Mouse (Mus musculus) heart, postnatal 14 days (tissue): ENCODE measurements around the gene Trmt61a. TPM values are rescaled to one million over a fixed set of nuclear protein-coding genes. Genes with fewer than 3 reads are reported as not detected.

Experiments
- DNase-seq, 2 experiments: peaks; one replicate each; pipeline ENCODE4 v3.0.0; 2021 to 2022
- intact Hi-C: fragments of 180-260 bp; cut with DNase I; formaldehyde crosslinking; loops from one replicate; pipeline ENCODE4 v1.15.1; 2025
- total RNA-seq, 2 experiments: library from RNA; stranded (reverse); gene quantifications; 2 replicates each; pipeline ENCODE4 v1.2.3; 2021

Gene Trmt61a
- total RNA-seq, 2 experiments from 2014 or later, result 3.3 to 4.7 TPM

DNA sequence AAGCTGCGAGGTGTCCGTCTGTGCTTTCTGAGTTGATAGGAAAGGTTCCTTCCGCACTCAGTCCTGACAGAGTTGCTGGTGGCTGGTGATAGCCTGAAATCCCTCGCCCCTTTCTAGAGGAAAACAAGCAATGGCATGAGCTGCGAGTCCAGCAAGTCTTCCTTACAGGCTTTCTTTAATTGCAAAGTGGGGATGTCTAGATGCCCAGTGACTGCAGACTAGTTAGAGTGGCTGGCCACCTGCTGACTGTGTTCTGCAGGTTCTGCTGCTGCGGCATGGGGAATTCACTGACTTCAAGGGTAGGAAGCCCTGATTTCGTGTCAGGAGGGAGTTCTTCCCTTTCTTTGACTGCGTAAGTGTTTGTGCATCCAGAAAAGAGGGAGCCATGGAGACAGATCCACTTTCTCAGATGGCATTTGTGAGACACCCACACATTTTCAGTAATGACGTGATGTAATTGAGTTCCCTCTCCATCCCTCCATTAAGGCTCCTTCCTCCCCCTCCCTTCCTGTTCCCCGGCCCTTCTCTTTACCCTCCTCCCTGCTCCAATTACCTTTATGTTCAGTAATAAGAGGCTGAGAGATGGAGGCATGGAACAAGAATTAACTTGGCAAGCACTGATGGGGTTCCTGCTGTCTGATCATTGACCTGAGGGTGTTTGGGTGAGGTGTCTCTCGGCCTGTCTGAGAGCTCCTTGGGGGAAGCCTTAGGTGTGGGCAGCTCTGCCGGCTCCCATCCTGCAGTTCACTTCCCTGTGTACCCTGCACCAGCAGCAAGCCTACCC, 47.6 kb downstream of the Trmt61a start:
- intact Hi-C loops, result no loop called here

GRCm38 (mm10) chr12:111726122-111726463, 48.2 kb downstream of the Trmt61a start:
- intact Hi-C loops, result no loop called here
- peak; percentile 63 to 71 for DNase-seq

More for the DNA sequence above, 47.6 kb downstream of the Trmt61a start:
- no peak for DNase-seq

GRCm38 (mm10) chr12:111727956-111728355, 50.1 kb downstream of the Trmt61a start:
- intact Hi-C loops, result no loop called here

GRCm38 (mm10) chr12:111731822-111732807, 54.2 kb downstream of the Trmt61a start:
- intact Hi-C loops, result loop anchor here (1.0 to 5.0 kb wide), 3 partner anchors 35 to 80 kb away; no protein-coding TSS in a partner anchor
- peak; percentile 92 to 93 for DNase-seq

More at GRCm38 (mm10) chr12:111727956-111728355, 50.1 kb downstream of the Trmt61a start:
- no peak for DNase-seq

DNA sequence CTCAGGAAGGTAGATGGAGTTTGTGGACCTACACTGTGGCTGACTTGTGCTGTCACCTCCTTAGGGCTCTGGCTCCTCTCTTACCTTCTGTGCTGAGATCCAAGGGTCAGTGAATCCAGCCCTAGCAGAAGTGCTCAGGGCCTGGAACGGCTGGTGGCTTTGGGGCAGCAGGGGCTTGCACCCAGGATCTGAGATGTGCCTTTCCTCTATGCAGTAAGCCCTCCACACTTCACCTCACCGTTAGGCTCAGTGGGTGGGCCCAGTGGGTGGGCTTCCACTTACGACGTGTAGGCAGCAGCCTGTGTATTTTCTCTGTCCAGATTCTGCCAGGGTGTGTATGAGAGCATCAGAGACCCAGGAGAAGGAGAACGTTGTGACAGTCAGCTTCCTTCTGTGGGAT, 55.0 kb downstream of the Trmt61a start:
- intact Hi-C loops, result loop anchor here (1.0 to 5.0 kb wide), 3 partner anchors 36 to 81 kb away; no protein-coding TSS in a partner anchor
- DNase-seq, result no peak

Other genes with a start within 250 kb of the Trmt61a start
- gene Tnfaip2, start 235.6 kb upstream of the Trmt61a start, total RNA-seq, result 10 to 100 TPM; 38.0 to 40.4 TPM
- gene Gm266, start 192.3 kb upstream of the Trmt61a start, total RNA-seq, result 1 to 10 TPM; 1.2 to 1.7 TPM
- 100 to 1,000 TPM; 155 to 167 TPM for gene Eif5, start 140.1 kb upstream of the Trmt61a start, total RNA-seq
- 10 to 100 TPM; 65.2 to 72.1 TPM for gene Mark3, start 103.6 kb upstream of the Trmt61a start, total RNA-seq
- 100 to 1,000 TPM in 1 of 2 experiments, 10 to 100 TPM in 1; 98.4 to 117 TPM for gene Ckb, start 5.8 kb upstream of the Trmt61a start, total RNA-seq
- gene Bag5, start 35.2 kb downstream of the Trmt61a start, total RNA-seq, result 10 to 100 TPM; 22.6 to 22.7 TPM
- gene Apopt1, start 35.2 kb downstream of the Trmt61a start, total RNA-seq, result 10 to 100 TPM; 36.9 to 37.0 TPM
- 100 to 1,000 TPM; 120 to 129 TPM for gene Klc1, start 80.7 kb downstream of the Trmt61a start, total RNA-seq
- gene Xrcc3, start 135.8 kb downstream of the Trmt61a start, total RNA-seq, result 1 to 10 TPM; 2.1 to 3.1 TPM
- gene Zfyve21, start 136.1 kb downstream of the Trmt61a start, total RNA-seq, result 10 to 100 TPM; 55.3 to 59.7 TPM
- 10 to 100 TPM; 21.1 to 21.5 TPM for gene Ppp1r13b, start 230.0 kb downstream of the Trmt61a start, total RNA-seq